Mouse (Mus musculus): ENCODE measurements around the gene Mki67.

The Mki67 gene

DNA sequence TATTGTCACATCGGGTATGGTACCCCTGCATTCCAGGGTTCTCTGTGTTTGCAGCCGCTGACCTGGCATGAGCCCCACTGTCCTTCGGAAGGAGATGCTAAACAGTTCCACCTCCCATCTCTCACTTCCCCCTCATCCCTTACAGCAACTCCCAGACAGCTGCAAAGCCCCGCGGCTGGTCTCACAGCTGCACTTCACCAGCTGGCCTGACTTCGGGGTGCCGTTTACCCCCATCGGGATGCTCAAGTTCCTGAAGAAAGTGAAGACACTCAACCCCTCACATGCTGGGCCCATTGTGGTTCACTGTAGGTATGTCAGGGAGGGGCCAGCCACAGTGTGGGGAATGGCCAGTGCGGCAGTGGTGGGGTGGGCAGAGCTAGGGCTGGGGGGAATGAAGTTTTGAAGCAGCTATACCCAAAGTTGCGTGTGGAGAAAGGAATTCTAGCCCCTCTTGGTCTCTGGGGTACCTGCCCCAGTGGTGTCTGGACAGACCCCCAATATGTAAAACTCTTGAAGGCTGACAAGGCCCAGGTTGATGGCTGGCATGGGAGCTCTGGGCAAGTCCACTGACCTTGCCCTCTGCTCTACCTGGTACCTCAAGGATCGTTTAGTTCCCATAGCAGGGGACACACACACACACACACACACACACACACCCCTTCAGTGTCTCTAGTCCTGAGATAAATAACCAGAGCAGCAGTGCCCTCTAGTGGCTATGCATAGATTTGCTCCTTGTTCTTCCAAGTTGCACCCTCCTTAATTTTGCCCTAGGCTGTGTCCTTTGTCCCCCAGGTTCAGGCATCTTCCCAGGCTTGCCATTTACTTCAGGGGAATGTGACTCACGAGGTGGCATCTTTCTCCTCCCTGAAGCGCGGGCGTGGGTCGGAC, 47.1 kb downstream of the Mki67 start:
- DNase-seq (ENCODE audit: low spot score in 2 of 2): peak in 1 of 2 experiments; percentile 75

DNA sequence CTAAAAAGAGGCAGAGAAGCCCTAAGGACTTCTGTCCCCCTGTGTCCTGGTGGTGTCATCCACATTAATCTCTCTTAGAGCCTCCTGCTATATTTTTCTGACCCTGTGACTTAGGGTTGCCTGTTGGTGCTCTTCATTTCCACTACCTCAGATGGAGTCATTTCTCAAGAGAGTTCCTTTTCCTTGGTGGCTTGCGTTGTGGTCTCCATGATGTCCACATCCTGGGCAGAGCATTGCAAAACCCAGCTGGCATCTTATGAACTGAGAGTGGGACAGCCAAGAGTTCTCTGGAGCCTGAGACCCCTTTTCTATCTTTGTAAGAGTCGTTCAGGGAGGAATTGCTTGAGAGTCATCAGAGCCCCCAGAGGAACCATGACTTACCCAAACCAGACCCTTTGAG, 49.8 kb downstream of the Mki67 start:
- no peak for DNase-seq (ENCODE audit: low spot score in 2 of 2)

DNA sequence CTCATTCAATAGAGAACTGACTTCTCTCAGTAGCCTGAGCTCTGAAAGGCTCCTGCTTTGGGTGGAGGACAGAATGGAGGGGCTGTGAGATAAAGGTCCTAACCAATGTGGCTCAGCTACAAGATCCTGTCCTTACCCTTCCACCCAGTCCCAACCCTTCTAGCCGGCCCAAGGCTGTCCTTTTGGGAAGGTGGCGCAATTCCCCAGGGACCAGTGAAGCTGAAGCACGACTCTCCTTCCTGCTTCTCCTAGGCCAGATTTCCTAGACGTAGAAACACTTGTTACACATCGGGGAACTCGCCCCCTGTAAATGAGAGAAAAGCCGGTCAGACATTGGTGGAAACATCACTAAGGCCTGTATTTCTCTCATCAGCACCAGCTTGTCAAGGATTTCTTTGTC, 52.0 kb downstream of the Mki67 start:
- no peak for DNase-seq (ENCODE audit: low spot score in 2 of 2)

DNA sequence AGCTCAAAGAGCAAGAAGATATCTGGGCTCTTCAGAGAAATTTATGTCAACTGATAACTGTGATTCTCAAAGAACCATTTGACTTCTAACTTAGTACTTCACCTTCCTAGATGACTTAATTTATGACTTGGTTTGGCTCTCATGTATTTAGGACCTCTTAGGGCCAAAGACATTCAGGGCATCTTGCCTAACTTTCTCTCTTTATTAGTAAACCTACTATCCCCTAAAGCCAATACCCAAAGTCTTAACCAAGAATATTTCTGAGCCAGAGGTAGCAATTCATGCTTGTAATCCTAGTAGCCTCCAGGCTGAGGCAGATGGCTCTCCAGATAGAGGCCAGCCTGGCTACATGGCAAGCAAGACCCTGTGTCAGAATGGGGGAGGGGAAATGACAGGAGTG, 55.8 kb downstream of the Mki67 start:
- DNase-seq (ENCODE audit: low spot score in 2 of 2): no peak

DNA sequence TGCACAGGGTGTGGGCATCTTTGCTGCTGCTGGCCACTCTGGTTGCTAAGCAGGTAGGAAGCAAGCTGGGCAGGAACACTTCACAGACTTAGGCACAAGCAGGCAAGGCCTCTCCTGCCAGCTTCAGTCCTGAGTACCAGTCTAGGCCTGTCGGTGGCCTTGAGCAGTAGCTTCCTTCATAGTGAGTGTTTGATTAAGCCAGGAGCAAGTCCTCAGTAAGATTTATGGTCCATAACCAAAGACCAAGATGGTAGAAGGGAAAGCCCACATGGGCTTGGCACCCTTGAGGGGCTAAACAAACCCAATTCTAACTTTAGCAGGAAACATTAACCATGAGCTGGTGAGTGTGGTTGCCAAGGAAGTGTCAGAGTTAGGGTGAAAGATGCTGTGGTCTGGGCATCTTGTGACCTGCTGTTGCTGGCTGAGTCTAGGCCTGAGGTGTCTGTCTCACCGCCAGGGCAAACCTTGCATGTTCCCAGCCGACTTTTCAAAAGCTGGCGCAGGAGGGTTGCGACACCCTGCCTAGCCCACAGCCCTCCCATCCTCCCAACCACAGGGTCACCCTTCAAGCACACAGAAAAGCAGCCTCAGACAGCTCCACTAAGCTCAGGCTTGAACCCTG, 56.7 kb downstream of the Mki67 start:
- no peak for DNase-seq (ENCODE audit: low spot score in 2 of 2)

DNA sequence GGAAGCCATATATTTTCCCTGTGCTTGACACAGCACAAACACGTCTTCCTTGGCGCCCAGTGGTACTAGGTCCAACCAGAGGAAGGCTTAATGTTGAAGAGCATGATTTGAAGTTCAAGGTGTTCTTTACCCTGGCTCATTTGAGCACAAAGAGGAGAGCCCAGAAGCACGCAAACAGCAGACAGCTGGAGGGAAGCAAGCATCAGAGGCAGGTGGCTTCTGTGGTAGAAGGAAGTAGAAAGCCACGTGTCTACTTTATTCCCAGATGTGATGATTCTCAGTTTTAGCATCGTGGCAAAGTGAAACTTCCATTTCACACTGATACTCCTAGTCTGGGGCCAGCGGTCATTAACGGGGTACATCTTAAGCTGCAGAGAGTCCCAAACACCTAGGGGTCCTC, 58.0 kb downstream of the Mki67 start:
- no peak for DNase-seq (ENCODE audit: low spot score in 2 of 2)

DNA sequence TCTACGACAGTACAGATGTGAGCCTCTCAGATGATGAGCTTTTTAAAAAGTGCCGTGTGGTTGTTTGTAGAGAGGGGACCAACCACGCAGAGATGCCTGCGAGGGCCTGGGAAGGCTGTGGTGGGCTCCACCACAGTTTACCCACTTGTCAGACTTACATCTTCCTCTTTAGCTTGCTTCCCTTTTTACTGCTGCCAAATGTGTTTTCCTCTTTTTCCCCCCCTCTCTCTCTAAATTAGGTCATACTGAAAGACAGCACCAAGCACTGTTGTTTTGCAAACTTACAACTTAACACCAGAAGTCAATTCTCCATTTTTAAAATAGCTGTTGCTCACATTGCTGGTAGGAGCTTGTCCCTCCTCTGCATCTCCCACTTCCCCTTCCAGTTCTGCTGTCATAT, 61.0 kb downstream of the Mki67 start:
- DNase-seq (ENCODE audit: low spot score in 2 of 2): no peak

DNA sequence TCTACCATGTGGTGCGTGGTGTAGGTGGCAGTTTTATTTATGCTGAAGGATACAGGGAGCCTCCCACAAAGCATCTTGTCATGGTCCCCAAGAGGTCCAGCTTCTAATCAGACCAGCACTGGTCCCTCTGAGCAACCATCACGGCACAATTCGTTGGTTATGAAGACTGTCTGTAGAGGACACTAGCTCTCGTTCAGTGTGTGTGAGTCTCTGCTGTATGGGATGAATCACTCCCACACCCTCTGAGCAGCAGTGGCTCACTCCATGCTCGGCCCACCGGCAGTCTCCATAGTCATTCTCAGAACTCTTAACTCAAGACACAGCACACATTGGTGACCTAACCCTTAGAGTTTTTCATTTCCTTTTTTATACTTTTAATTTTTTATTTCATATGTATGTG, 61.9 kb downstream of the Mki67 start:
- no peak for DNase-seq (ENCODE audit: low spot score in 2 of 2)

DNA sequence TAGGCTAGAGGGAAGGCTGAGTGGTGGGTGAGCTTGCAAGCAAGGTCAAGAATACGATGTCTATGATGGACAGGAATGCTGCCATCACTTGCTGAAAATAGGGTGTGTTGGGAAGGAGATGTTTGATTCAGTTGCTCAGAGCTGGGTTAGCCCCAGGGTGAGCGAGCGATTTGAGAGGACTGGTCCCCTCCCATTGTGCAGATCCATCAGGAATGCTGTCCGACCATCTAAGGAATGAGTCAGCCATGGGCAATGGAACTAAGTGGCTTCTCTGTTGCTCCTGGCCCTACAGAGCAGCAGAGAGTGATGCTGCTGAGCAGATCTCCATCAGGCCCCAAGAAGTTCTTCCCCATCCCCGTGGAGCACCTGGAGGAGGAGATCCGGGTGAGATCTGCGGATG, 62.6 kb downstream of the Mki67 start:
- no peak for DNase-seq (ENCODE audit: low spot score in 2 of 2)

DNA sequence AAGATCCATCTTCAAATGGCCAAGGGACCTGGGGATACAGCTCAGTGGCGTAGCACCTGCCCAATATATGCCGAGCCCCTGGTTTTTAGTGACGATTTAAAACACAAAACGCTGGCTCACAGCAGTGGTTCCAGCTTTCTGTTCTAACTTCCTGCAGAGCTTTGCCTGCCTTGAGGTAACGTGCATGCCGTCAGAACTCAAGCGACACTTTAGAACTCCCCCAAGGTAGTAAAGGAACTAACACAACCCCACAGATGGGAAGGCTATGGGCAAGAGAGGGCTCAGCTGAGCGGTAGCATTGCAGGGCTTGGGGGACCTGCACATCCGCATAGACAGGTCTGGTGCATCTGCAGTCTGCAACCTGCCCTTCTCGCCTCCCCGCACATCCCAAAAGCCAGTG, 63.4 kb downstream of the Mki67 start:
- DNase-seq (ENCODE audit: low spot score in 2 of 2): no peak

DNA sequence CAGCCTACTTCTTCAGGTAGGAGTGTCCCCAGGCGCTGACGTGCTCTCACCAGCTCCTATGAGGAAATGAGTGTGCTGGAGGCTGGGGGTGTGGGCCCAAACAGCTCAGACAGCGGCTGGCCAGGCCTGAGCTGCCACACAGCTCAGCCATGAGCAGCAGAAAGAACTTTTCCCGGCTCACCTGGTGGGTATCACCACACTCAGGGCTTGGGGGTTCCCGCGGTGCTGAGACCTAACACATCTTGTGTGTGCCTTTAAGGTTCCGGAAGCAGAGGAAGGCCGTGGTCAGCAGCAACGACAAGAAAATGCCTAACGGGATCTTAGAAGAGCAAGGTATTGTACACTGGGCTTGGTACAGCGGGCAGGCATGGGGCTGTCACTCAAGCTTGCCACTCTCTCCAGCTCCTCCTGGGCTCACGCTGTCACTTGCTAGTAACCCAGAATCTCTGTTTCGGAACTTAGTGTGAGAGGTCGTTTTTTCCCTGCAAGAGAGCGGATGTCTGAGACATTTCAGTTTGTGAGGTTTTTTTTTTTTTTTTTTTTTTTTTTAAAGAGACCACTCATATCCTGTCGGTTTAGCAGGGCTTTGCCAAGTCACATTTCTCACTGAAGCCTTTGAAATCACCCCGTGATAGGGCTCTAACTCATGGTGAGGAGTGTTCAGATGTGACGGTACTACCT, 64.2 kb downstream of the Mki67 start:
- no peak for DNase-seq (ENCODE audit: low spot score in 2 of 2)

DNA sequence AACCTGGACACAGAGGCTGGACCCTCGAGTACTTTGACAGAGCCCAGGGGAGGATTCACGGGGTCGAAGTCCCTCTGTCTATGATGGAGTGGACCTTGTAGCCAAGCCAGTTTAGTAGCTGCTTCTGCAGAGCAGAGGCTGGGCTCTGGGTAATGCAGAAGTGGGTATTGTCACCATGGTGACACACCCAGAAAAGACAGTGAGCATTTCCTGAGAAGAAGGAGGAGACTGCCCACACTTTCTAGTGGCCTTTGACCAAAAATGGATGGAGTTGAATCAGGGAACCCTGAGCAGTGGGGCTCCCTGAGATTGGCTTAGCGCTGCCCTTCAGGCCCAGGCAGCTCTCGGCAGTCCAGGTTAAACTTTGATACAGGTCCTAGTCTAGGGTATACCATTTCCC, 66.1 kb downstream of the Mki67 start:
- no peak for DNase-seq (ENCODE audit: low spot score in 2 of 2)

DNA sequence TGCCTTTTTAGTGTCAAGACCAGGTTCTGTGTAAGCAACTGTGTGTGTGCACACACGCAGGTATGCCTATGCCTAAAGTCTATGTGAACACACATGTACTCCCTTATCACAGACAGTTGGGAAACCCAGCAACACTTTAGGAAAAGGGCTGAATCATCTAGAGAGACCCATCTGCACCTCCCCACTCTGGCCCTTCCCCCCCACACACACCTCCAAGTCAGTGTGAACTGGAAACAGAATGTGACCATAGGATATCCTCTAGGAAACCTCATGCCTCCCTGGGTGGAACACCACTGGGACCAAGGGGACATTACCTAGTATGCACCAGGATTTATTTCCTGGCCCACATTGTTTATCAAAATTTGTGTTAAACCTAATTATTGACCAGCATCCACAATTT, 66.9 kb downstream of the Mki67 start:
- DNase-seq (ENCODE audit: low spot score in 2 of 2): no peak

DNA sequence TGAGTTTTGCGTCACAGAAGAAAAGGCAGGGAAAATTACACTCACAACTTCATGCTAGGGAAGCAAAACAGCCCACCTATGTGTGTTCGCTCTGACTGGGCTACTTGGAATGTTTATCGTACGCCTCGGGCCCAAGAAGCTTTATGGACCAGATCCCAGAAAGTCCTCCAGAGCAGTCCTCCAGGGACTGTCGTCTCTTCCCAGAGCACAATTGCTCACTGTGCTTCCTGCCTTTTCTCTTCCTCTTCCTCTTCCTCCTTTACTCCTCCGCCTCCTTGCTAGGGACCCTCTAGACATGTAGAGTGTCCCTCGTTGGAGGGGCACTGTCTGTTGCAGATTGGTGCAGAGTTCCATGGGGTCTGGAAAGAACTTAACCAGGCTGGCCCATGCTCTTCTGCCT, 67.3 kb downstream of the Mki67 start:
- no peak for DNase-seq (ENCODE audit: low spot score in 2 of 2)

DNA sequence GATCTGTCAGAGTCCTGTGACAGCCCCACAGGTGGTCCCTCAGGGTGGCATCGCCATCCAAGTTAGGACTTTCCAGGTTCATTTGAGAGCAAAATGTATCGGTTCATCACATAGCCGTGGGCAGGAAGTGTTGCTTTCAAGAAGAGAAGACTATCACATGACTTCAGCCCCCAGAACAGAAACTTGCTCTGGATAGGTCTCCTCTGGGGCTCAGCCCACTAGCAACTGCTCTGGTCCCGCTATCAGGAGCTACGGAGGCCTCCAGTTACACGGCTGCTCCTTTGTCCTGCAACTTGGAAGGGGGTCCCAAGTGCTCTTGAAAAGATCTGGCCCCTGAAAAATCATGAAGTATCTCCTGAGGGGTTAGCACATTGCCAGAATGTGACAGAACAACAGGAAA, 69.2 kb downstream of the Mki67 start:
- DNase-seq (ENCODE audit: low spot score in 2 of 2): no peak

DNA sequence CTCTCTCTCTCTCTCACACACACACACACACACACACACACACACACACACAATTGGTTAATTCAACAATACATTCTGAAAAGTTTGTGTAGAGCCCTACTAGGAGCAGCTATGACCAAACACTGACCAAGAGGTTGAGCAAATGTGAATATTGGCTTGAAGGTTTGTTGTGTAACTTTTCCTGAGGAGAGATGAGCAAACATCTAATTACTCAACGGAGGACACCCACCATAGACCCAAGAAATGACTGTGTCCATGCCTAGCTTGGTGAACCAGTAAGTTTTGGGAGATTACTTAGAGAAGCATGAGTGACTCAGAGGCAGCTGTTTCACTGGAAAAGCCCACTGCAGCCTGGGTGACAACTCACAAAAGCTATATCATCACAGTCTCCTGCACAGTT, 71.7 kb downstream of the Mki67 start:
- no peak for DNase-seq (ENCODE audit: low spot score in 2 of 2)

DNA sequence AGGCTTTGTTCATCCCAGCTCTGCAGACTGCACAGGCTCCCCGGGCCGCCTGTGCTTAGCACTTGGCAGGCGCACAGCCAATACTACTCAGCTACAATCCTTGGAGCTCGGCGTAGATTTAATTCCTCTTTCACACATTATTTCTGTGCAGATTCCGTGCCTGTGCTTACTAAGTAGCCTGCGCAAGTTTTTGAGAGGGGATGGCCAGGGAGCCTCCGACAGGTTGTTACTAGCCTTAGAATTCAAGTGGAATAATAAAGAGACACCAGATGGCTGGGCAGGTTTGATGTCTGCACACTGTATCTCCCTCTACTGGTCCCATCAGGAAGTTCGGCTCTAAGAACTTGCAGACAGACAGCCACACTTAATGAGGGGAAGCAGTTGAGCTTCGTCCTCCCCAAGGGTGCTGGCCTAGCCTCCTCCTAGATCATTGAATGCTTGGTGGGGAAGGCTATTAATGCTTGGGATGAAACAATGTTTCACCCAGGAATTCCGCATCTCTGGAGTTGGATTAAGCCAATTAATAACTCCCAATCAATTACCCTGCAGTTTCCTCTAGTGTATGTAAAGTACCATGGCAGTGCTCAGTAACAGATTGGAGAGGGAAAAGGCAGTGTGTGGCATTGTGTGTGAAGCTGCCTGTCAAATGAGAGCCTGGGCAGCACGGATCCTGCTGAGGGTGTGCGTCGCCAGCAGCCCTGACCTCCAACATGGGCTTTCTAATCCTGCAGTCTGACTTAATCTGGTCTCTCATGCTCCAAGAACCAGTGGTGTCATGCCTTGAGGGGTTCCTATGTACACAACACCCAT, 74.3 kb downstream of the Mki67 start:
- DNase-seq (ENCODE audit: low spot score in 2 of 2): peak; percentile 30 to 76
